Mouse (Mus musculus): ENCODE results near the gene Sytl1.

The Sytl1 gene

DNA sequence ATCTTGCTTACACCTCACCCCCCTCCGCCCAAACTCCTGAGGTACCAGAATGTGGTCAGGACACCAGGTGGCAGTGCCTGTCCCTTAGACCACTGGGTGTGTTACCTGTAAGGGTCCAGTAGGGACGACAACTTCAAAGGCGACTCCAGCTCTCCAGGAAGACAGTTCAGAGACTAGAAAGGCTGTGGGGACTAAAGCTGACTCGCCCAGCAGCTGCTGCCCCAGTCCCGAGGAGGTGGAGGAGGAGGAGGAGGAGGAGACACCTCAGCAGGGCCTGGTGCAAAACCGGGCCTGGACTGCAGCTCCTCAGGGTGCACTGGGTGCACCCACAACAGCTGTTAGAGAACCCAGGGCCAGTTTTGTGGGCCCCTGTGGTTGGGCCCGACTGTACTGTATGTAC is at the start of gene Sytl1:
Sytl1 (minus strand) TSS at position 232 of the 400 bp plus-strand sequence.
- no peak for DNase-seq

DNA sequence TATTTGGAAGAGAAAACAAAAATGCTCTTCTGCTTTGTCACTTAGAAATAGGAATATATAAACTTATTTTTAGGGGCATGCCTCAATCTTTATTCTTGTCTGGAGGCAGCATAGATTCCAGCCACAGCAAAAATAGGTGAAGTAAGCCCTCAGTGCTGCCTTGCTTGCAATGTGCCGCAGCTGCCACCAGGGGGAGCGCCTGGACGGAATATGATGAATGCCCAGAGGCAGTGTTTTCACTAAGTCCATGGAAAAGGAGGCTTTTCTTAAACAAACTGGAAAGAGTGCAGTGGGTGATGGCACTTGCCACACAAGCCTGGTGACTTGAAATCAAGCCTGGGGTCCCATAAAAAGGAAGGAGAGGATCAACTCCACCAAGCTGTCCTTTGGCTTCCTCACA is 47.0 kb upstream of the Sytl1 start:
- peak; percentile 83 for DNase-seq

- DNase-seq: peak; percentile 67
These were observed 44.4 kb upstream of the Sytl1 start for GRCm38 (mm10) chr4:133307331-133307730.

DNA sequence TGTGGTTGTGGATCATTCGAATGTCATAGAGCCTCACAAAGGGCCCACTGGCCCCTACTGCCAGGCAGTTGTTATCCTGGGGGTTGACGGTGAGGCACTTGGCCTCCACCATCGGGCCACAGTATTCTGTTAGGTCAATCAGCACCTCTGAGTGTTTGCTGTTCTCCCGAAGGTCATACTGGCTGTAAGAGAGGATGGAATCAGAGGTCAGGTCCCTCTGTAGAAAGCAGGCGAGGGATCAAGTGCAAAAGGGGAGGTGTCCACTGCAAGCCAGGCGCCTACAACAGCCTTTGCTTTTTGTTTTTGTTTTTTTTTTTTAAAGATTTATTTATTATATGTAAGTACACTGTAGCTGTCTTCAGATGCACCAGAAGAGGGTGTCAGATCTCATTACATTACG is 42.9 kb upstream of the Sytl1 start:
- no peak for DNase-seq

- no peak for DNase-seq
These were observed 41.9 kb upstream of the Sytl1 start for GRCm38 (mm10) chr4:133304770-133305169.

- no peak for DNase-seq
These were observed 39.8 kb upstream of the Sytl1 start for GRCm38 (mm10) chr4:133302668-133303067.

DNA sequence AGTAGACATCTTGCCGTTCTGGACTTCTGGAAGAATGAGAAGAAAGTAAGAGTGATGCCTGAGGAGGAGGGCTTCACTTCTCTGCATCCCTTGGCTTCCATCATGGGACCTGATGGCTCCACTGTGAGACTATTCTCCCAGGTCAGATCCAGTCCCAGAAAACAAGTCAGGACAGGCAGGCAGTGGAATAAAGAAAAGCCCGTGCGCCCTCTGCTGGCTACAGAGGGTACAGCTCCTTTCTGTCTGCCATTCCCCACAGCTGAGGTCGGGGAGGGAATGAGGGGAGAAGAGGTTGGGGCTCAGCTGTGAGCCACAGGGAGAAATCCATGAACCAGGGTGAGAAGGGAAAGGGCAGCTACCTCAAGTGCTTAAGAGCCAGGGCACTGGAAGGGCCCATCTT is 38.9 kb upstream of the Sytl1 start:
- peak; percentile 73 for DNase-seq

GRCm38 (mm10) chr4:133300421-133300820 is 37.5 kb upstream of the Sytl1 start:
- no peak for DNase-seq

DNA sequence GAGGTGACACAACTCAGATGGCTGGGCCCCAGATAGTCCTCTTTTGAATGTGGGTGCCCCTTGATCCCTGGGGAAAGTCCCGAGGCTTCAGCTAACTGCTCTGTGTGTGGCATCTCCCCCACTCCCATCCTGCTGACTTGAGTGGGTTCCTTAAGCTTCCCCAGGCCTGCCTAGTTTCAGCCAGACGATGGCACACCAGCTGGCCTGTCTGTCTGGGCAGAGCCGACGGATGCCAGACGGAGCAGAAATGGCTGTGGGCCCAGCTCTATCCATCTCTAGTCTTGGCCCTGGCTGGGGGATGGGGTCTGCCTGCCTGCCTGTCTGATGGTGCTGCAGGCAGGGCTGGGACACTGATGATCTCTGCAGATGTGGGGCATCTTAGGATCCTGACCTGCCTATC is 36.8 kb upstream of the Sytl1 start:
- no peak for DNase-seq

DNA sequence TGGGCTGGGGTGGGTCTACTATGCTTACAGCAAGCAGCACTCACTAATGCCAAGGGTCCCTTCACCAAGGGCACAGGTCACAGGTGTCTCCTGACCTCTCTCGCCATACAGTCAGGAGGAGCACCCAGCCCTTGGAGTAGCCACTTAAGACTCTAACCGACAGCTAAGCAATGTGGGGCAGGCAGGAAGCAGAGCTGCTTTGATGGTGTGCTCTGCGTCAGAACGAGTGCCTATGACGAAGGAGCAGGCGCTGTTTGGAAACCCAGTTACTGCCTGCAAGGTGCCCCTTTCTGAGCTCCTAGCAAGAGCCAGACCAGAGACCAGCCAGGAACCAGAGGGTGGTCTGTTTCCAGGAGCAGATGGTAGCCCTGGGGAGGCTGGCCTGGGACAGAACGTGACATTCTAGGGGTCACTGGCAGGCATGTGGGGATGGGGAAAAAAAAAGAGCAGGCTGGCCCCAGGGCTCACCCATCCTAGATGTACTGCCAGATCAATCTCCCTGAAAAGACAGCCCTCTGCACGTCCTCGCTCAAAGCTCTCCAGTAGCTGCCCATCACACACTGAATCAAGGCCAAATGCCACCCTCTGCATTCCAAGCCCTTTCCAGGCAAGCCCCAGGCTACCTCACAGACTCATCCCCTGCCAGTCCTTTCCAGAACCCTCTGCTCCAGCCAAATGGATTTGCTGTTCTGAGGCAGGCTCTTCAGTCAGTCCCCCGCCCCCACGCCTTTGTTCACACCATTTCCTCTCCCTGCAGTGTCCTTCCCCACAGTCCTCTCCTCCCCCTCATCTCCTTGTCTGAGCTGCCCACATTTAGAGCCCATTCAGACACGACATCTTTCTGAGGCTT is 35.8 kb upstream of the Sytl1 start:
- no peak for DNase-seq

DNA sequence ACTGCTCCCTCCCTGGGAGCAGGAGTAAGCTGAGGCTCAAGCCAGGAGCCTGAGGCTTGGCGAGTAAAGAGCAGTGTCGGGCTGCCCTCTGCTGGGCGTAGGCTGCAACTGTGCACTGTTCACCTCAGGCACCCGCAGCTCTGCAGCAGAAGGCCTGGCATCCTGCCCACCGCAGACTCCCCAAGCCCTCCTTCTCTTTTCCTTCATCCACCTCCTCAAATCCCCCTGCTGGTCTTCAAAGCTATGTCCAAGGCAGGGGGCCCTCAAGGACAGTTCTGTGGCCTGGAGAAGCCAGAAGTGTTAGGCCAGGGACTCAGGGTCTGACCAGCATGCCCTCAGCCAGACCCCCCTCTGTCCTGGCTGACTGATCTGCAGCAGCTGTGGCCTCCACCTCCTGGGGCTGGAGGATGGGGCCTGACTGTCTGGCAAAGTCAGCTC is 34.9 kb upstream of the Sytl1 start:
- DNase-seq: peak; percentile 88

- no peak for DNase-seq
These were observed 34.4 kb upstream of the Sytl1 start for GRCm38 (mm10) chr4:133297360-133297759.

- DNase-seq: no peak
These were observed 31.2 kb upstream of the Sytl1 start for GRCm38 (mm10) chr4:133294084-133294483.

- peak; percentile 25 for DNase-seq
These were observed 30.3 kb upstream of the Sytl1 start for GRCm38 (mm10) chr4:133292901-133293843.

- no peak for DNase-seq
These were observed 29.5 kb upstream of the Sytl1 start for GRCm38 (mm10) chr4:133292405-133292804.

DNA sequence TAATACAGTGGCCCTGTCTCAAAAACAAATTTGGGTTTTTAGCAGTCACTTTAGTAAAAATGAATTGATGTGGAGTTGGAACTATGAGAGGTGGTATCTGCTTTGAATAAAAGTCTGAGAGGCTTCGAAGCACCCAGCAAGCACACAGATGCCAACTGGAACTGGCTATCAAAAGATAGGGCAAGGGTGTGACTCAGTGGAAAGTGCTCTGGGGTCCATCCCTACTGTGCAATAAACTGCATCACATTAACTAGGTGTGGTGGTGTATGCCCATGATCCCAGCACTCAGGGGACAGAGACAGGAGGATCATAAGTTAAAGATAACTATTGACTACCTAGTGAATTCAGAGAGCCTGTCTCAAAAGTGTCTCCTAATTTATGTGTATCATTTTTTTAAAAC is 28.3 kb upstream of the Sytl1 start:
- no peak for DNase-seq

- DNase-seq: no peak
These were observed 23.7 kb upstream of the Sytl1 start for GRCm38 (mm10) chr4:133286476-133287077.

- DNase-seq: no peak
These were observed 23.0 kb upstream of the Sytl1 start for GRCm38 (mm10) chr4:133285950-133286349.

DNA sequence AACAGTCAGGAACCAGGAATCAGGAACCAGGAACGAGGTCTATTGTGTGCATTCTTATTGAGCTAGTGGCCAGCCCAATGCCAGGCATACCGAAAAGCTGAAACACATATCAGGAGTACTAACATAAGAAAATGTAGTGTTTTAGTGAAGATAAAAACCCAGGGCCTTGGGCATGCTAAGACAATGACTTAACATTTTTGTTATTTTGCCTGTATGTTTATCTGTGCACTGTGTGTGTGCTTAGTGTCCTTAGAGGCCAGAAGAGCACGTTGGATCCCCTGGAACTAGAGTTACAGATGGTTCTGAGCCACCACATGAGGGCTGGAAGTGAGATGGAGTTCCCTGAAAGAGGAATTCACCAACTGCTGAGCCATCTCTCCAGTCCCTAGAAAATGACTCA is 22.4 kb upstream of the Sytl1 start:
- DNase-seq: no peak

GRCm38 (mm10) chr4:133282656-133283055 is 19.7 kb upstream of the Sytl1 start:
- no peak for DNase-seq

GRCm38 (mm10) chr4:133281951-133282481 is 19.1 kb upstream of the Sytl1 start:
- no peak for DNase-seq

- DNase-seq: no peak
These were observed 18.6 kb upstream of the Sytl1 start for GRCm38 (mm10) chr4:133281513-133281912.

- no peak for DNase-seq
These were observed 15.6 kb upstream of the Sytl1 start for GRCm38 (mm10) chr4:133278482-133278881.
